Mouse (Mus musculus): Measurements from ENCODE around the gene Prpsap1.

The Prpsap1 gene

GRCm38 (mm10) chr11:116442867-116443177, 51.2 kb downstream of the Prpsap1 start:
- no peak for DNase-seq

DNA sequence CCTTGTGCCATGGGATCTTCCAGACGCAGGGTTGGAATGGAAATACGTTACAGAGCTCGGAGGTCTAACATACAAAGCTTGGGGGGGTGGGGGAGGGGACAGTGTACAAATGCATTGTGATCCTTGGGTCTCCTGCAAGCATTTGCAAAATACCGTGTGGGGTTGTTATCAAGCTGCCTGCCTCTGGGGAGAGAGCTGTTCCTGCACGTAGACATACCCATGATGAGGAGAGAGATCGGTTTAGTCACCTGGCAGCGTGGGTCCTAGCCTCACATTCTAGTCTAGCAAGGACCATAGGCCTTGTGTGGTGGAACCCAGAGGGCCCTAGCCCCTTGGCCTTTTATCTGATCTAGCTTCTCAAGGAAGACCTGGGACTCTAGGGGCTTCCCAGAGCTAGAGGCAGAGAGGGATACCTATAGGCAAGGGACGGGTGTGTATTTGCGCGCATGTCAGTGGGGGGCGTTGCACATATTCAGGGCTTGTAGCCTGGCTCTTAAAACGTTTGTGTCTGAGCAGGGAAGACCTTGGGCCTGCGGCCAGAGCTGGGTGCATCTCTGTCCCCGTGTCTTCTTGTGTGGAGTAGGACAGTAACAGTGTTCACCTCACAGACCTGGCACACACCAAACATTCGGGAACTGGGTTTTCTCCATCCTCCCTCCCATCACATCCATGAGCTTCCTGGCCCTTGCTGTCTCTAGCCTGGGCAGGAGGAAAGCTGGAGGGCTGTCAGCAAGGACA, 51.7 kb downstream of the Prpsap1 start:
- no peak for DNase-seq

DNA sequence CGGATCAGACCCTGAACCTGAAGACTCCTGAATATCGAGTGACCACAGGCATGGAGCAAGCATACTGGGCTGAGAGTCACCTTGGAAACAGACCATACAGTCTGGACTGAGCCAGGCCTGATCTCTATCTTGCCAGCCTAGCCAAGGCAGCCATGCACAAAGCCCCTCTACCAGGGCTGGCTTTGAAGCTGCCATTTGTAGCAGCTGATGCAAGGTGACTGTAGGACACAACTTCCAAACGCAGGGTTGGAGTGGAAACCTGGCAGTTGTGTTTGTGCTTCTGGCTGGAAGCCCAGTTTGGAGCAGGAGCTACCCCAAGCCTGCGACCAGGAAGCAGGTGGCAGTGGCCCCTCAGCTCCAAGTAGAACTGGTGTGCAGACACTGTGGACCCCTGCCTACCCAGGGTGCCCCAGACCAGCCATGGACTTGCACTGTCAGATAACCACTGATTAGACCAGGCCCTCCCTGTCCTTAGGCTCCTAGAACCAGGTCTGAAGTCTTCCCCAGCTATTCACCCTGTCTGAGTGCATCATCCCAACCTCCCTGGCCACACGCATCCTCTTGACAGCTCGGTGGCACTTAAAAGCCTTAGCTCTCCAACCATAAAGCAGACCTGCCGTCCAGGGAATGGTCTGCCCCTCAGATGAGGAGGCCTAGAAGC, 53.5 kb downstream of the Prpsap1 start:
- peak; percentile 44 for DNase-seq

DNA sequence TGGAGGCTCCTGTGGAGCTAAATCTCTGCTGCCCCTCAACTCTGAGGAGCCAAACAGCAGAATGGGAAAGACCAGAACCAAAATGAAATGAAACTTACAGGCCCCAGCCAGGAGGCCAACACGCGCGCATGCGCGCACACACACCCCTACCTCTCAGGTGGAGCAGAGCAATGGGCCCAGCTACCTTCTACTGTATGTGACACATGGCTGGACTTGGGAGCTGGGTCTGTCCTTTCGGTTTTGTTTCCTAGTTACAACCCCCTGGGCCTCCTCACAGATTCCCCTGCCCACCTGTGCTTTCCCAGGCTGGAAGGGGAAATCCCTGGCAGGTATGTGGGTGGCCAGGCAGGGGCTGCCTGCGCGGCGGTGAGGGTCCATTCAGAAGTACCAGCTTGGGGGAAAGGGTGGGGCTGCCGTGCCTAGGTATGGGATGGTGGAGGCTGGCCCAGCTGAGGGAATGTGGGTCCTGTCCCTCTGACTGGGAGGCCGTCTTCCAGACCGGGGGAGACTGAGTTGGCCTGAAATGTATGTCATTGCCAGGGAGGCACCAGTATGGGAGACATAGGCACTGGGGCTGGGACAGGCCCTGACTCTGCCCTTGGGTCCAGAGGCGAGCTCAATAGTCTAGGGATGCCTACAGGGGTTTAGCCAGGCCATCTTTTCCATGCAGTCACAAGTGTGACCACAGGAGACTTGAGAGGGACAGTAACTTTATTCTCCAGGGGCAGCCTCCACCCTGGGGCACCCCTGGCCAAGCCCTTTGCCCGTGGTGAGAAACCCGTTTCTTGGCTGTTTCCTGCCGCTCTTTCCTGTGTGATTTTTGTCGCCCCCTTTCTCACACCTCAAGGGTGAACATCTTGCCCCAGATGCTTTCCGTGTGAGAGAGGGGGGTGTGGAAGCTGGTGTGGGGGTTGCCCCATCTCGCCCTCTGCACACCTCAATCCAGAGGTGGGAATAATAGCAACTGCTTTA, 54.4 kb downstream of the Prpsap1 start:
- no peak for DNase-seq

GRCm38 (mm10) chr11:116437541-116437940, 56.5 kb downstream of the Prpsap1 start:
- no peak for DNase-seq

- DNase-seq = peak; percentile 72
Observed at GRCm38 (mm10) chr11:116436725-116437331, 57.2 kb downstream of the Prpsap1 start.

DNA sequence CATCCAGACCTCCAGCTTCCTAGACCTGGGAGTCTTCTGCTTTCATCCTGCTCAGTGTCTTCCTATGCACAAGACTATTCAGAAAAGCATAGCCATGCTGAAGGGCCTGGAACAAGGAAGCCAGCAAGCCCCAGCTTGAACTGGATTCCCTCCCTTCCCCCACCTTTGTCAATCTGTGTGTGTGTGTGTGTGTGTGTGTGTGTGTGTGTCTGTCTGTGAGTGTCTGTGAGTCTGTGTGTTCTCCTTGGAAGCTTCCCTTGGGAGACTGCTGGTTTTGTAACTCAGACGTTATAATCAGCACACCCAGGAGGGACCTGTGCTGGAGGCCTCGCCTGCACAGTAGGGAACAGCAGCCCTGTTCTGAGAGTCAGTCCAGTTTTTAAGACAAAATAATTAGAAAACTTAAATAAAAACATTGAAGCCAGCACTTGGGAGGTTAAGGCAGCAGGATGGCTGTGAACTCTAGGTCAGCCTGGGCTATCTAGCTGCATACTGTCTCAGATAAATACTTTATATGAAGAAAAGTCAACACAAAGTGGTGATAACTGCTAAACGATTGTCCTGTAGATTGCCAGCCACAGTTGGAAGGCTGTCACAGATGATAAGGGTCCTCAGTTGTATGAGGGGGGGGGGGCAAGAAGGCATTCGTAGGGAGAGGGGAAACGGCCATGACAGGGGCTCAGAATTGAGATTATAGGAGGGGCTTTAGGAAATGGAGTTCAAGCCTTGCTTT, 57.8 kb downstream of the Prpsap1 start:
- DNase-seq = no peak

DNA sequence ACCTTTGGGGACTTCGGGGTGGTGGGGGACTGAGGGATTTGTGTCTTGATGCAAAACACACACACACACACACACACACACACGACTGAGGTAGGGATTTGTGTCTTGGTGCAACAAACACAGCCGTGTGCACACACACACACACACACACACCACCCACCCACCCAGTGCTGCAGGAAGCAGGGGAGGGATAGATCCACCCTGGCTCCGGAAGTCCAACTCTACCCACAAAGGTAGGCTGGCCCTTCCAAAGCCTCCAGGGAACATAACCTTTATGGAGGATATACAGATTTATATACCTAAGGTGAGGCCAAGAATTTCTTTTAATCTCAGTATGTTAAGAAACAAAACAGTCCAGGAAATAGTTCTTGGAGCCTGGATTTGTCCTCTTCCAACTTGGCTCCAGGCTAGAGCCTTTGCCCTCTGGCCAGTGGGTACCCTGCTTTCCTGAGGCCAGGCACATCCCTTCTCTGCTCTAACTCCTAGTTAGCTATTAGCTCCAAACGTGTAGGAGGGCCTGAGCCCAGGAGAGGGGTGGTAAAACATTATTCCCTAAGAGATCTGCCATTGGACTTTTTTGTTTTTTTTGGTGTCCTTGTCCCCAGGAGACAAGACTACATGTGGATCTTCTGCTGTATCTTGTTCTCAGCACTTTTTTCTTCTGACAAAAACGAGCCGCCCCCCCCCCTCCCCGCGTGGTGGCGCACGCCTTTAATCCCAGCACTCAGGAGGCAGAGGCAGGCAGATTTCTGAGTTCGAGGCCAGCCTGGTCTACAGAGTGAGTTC, 58.8 kb downstream of the Prpsap1 start:
- no peak for DNase-seq

GRCm38 (mm10) chr11:116434287-116434966, 59.6 kb downstream of the Prpsap1 start:
- peak; percentile 90 for DNase-seq

DNA sequence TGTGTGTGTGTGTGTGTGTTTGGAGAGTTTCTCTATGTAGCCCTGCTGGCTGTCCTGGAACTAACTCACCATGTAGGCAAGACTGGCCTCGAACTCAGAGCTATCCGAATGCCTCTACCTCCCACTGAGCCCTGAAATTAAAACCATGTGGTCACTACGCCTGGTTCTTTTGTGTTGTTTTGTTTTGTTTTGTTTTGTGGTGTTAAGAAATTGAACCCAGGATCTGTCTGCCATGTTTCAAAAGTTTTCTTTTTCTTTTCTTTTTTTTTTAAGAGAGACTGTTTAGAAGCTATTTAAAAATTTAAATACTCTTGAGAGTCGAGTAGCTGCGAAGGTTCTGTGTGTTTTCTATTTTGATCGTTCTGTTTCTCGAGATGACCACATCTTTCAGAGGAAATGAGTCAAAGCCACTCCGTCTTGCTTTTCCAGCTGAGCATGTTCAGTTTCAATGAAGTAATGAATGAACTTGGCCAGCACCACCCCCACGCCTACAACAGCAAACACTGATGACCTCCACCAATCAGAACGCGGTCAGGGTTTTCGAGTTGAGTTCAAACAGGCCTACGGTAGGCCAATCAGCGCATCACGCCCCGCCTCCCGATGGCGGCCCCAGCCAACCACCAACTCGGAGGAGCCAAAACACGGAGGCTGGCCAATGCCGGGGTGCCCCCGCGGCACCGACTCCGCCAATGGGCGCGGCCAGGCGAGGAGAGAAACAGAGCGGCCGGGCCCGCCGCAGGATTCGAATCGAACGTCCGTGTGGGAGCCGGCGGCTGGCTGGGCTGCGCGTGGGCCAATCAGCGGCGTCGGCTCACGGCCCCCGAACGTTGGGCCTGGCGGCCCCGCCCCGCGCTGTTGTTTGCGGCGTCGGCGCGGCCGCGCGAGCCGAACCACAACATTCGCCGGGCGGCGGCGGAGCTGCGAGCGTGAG, 60.4 kb downstream of the Prpsap1 start, which contains the start of gene Ubald2:
Ubald2 (plus strand) TSS at position 739 of the 931 bp plus-strand sequence.
- DNase-seq = peak; percentile 100

DNA sequence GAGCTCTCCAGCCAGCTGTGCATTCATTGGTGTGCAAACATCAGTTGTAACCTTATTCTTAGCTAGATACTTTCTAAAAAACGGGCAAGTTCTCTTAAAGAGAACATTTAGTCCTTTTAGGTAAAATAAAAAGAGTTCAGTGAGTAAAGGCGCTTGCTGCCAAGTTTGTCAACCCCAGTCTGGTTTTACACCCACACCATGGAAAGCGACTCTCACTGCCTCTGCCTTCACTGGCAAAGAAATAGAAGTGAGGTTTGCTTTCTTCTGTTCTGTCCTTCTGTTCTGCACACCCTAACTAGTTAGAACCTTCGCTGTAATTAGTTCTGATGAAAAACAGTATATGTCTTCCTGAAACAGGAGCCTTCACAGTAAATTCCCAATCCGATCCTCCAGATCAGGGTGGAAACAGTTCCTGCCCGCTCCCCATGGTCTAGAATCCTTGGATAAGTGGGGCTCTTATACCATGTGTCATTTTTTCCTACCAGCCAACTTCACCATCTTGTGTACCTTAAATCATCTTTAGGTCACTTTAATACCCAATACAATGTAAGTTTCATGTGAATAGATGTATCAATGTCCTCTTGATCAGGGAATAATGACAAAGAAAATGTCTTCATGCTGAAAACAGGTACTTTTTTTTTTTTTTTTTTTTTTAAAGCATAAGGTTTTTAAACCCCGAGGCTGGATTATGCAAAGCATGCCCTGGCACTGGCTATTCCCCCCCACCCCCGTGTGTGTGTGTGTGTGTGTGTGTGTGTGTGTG, 61.2 kb downstream of the Prpsap1 start:
- no peak for DNase-seq

DNA sequence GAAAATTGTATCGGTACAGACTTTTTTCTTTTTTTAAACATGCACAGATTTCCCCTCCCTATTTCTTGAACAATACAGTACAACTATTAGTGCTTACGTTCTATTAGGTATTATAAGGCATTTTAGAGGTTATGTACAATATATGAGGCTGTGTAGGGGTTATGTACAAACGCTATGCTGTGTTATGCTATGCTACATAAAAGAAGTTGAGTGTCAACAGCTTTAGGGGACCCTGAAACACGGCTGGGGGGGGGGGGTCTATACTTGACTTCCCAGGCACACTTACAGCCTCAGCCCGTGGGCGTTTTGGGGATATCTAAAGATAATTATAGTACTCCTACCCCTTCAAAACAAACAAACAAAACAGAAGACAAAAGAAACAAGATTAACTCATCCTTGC, 61.9 kb downstream of the Prpsap1 start:
- no peak for DNase-seq

- no peak for DNase-seq
Observed at GRCm38 (mm10) chr11:116431428-116432077, 62.4 kb downstream of the Prpsap1 start.

- no peak for DNase-seq
Observed at GRCm38 (mm10) chr11:116430723-116431427, 63.1 kb downstream of the Prpsap1 start.

GRCm38 (mm10) chr11:116429862-116430613, 64.0 kb downstream of the Prpsap1 start:
- DNase-seq = no peak

All from lung, postnatal 10 days (tissue).